Mouse (Mus musculus): ENCODE results near the gene Glt8d2. TPM values are rescaled to one million over a fixed set of nuclear protein-coding genes. Genes with fewer than 3 reads are reported as not detected.

Gene Glt8d2
- polyA plus RNA-seq, 1 experiment from 2014 or later: 1.9 TPM

DNA sequence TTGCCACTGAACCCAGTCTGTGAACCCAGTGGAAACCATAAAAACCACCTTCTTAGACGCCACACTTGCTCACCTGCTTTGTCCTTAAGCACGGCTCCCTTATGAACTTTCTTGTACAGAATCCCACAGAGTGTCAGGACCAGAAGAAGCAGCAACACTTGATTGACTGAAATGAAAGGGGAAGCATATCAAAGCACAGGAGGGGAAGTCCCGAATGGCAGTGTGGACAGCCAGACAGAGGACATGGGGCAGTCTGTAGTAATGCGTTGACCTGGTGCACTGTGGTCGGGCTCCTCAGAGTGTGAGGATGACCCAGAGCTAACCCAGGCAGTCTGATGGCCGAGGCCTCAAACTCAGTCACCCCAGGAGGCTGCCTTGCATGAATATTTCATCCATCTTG, 20.2 kb downstream of the Glt8d2 start:
- Histone ChIP-seq H3K9ac (no peak overlapping the region), H3K9me3 (no peaks in the 10 kb centered on the region), H3K4me1 (peaks cover 5% of the 10 kb centered on the region), H3K27ac (replicated peaks) (no peak overlapping the region), H3K4me3 (no peak overlapping the region), H3K36me3 (no peaks in the 10 kb centered on the region), H3K4me2 (no peak overlapping the region), H3K27me3 (replicated peaks) (no peaks in the 10 kb centered on the region)
- no peak for ATAC-seq (ENCODE audit: extremely low read depth, insufficient number of reproducible peaks, low FRiP score, low TSS enrichment)
- 69% methylated on average over 6 of the region's 6 CpGs for WGBS

DNA sequence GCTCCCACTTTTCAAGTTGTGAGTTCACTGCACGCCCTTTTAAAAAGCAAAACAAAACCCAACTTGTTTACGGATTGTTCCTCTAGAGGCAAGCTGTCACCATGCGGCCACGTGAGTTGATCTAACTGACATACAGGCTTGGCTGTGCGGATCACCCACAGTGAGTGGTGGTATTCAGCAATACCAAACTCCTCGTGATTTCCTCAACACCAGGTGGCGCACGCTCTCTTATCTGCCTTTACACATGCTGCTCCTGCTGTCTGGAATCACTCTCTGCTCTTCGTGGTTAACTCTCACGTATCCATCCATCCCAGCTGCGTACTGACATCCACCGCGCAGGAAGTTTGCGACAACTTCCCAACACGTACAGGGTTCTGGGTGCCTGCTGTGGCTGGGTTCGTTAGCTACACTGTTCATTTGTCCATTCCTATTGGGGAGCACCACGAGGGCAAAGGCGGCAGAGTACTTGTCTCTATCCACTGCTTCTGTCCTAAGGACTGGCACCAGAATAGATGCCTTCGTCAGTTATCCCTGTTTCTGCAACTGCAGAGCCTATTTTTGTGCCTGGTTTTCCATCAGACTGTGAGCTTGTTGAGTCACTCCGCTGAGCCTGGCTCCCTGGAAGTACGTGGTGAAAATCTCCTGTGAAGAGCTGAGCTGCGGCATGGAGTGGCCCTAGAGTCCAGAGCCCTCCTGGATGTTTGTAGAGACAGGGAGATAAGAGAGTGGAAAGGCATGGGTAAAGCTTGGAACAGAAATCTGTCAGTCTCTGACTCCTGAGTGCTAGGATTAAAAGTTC, 23.8 kb downstream of the Glt8d2 start:
- H3K4me2 ChIP-seq: peak overlapping the region; percentile 70
- 11% methylated on average over 22 of the region's 22 CpGs for WGBS
- H3K4me1 ChIP-seq: peaks cover 5% of the 10 kb centered on the region
- H3K4me3 ChIP-seq: peak overlapping the region; percentile 40
- peak overlapping the region; percentile 74 for H3K9ac ChIP-seq
- H3K36me3 ChIP-seq: no peaks in the 10 kb centered on the region
- H3K27me3 ChIP-seq (replicated peaks): no peaks in the 10 kb centered on the region
- no peak overlapping the region; the same call in 1 of the 2 replicates for H3K27ac ChIP-seq (replicated peaks)
- no peaks in the 10 kb centered on the region for H3K9me3 ChIP-seq
- peak; percentile 31; the same call in 1 of the 2 replicates for ATAC-seq (ENCODE audit: extremely low read depth, insufficient number of reproducible peaks, low FRiP score, low TSS enrichment)

DNA sequence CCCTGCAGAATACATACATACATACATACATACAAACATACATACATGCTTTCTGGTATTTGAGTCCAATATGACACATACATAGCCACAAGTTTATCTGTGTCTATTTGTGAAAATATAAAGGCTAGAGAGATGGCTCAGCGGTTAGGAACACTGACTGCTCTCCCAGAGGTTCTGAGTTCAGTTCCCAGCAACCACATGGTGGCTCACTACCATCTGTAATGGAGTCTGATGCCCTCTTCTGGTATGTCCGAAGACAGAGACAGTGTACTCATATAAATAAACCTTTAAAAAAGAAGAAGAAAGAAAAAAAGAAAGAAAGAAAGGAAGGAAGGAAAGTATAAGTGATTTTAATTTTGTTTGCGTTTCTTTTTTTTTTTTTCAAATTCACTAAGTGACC, 24.5 kb downstream of the Glt8d2 start:
- Histone ChIP-seq H3K9me3 (no peaks in the 10 kb centered on the region), H3K4me3 (no peak overlapping the region), H3K27ac (replicated peaks) (no peak overlapping the region), H3K4me2 (peak overlapping the region; percentile 70), H3K4me1 (peaks cover 5% of the 10 kb centered on the region), H3K27me3 (replicated peaks) (no peaks in the 10 kb centered on the region), H3K9ac (no peak overlapping the region), H3K36me3 (no peaks in the 10 kb centered on the region)
- ATAC-seq (ENCODE audit: extremely low read depth, insufficient number of reproducible peaks, low FRiP score, low TSS enrichment): no peak
- 52% methylated on average over 3 of the region's 3 CpGs for WGBS

DNA sequence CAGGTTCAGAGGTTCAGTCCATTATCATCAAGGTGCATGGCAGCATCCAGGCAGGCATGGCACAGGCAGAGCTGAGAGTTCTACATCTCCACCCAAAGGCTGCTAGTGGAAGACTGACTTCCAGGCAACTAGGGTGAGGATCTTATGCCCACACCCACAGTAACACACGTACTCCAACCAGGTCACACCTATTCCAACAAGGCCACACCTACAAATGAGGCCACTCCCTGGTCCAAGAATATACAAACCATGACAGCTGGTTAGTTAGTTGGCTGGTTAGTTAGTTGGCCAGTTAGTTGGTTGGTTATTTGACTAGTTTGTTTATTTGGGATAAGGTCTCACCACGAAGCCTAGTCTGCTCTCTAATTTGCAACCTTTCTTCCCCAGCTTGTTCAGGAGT, 27.2 kb downstream of the Glt8d2 start:
- no peaks in the 10 kb centered on the region for H3K27me3 ChIP-seq (replicated peaks)
- H3K4me3 ChIP-seq: no peak overlapping the region
- no peak overlapping the region for H3K27ac ChIP-seq (replicated peaks)
- ATAC-seq (ENCODE audit: extremely low read depth, insufficient number of reproducible peaks, low FRiP score, low TSS enrichment): no peak
- 79% methylated on average over 2 of the region's 2 CpGs for WGBS
- H3K4me1 ChIP-seq: peaks cover 5% of the 10 kb centered on the region
- no peak overlapping the region for H3K4me2 ChIP-seq
- no peaks in the 10 kb centered on the region for H3K36me3 ChIP-seq
- H3K9ac ChIP-seq: no peak overlapping the region
- no peaks in the 10 kb centered on the region for H3K9me3 ChIP-seq

DNA sequence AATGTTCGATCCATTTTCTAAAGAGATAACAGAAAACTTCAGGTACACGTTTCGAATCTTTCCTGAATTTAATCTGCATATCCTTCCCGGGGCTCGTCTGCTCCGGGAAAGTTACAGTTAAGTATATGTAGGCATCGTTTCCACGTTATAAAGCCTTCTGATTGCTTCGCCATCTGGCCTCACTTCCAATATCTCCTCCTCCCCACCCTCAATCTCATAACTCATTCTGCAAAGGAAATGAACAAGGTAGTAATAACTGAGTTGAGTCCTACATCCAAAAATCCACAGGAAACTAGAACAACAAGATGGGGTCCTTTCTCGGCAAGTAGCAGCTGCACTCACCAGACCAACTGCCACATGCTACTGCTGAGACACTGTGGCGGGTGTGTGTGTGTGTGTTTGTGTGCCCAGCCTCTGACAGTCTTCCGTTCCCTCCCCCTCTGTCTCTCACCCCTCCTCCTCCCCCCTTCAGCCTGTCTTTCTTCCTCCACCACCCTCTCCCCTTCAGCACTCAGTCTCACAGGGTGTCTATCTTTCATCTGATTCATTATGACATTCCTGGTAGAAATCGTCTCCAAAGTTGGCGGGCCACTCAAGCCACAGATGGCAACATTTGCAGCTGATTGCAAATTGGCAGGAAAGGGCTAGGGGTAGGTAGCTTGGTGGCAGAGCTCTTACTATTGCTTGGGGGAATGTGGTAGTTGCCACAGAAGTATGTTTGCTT, 28.0 kb downstream of the Glt8d2 start:
- Histone ChIP-seq H3K4me2 (no peak overlapping the region), H3K36me3 (no peaks in the 10 kb centered on the region), H3K27me3 (replicated peaks) (no peaks in the 10 kb centered on the region), H3K9ac (no peak overlapping the region), H3K9me3 (no peaks in the 10 kb centered on the region), H3K4me3 (no peak overlapping the region), H3K27ac (replicated peaks) (no peak overlapping the region), H3K4me1 (peaks cover 5% of the 10 kb centered on the region)
- ATAC-seq (ENCODE audit: extremely low read depth, insufficient number of reproducible peaks, low FRiP score, low TSS enrichment): no peak
- WGBS: 70% methylated on average over 14 of the region's 14 CpGs

DNA sequence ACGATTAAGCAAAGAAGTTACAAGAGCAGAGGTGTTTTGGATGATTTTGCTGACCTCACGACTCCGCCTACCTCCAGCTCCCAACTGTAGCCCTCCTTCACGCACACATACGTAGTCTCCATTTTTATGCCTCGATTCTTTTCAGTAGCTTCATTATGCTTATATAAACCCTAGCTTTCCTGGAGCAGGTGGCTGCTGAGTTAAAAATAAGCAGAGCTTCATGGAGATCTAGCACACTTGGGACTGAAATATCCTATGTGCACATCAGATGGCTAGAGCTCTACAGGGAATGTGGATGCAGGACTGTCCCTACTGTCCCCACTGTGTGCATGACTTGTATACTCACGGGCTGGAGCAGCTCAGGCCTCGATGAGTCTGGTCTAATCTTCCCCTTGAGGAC, 28.6 kb downstream of the Glt8d2 start:
- WGBS: 78% methylated on average over 8 of the region's 8 CpGs
- no peaks in the 10 kb centered on the region for H3K36me3 ChIP-seq
- no peak for ATAC-seq (ENCODE audit: extremely low read depth, insufficient number of reproducible peaks, low FRiP score, low TSS enrichment)
- H3K27ac ChIP-seq (replicated peaks): no peak overlapping the region
- no peak overlapping the region for H3K9ac ChIP-seq
- H3K4me1 ChIP-seq: peaks cover 3% of the 10 kb centered on the region
- H3K9me3 ChIP-seq: no peaks in the 10 kb centered on the region
- no peak overlapping the region for H3K4me2 ChIP-seq
- H3K27me3 ChIP-seq (replicated peaks): no peaks in the 10 kb centered on the region
- no peak overlapping the region for H3K4me3 ChIP-seq

DNA sequence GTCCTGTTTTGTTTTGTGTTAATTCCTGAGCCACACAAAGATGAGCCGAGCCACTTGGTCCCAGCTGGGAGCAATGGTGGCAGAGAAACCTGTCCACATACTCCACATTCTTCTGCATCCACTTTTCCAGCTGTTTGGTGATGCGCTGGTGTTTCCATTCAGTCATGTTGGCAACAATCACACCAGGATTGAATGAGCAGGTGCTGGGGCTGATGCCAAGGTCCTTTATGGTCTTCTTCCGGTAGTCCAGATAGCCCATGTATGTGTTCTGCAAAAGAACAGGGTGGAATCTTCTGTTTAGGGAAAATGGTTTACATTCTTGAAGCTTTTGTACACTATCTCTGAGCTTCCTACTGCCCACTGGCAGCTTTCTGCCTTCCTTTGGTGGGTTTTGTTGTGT, 35.9 kb downstream of the Glt8d2 start:
- WGBS: 78% methylated on average over 3 of the region's 3 CpGs
- Histone ChIP-seq H3K27me3 (replicated peaks) (no peaks in the 10 kb centered on the region), H3K4me3 (no peak overlapping the region), H3K9me3 (no peaks in the 10 kb centered on the region), H3K4me1 (no peaks in the 10 kb centered on the region), H3K4me2 (no peak overlapping the region), H3K36me3 (peaks cover 30% of the 10 kb centered on the region), H3K9ac (no peak overlapping the region), H3K27ac (replicated peaks) (no peak overlapping the region)
- no peak for ATAC-seq (ENCODE audit: extremely low read depth, insufficient number of reproducible peaks, low FRiP score, low TSS enrichment)

DNA sequence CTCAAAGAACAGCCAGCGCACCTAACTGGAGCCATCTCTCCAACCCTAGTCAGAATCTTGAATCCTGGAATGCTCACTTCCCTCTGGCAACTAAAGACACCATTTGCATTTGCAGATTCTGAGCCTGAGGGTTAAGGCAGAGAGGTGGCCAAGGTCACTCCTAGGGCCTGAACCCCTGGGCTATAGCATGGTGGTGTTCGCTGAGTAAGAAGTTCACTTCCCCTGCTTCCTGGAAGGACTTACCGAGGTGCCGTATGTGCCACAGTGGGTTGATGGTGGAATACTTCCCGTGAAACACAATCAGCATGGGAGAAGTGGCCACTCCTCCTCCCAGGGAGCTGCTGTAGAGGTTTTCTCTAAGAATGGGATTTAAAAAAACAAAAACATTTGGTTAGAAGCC, 37.8 kb downstream of the Glt8d2 start:
- H3K9ac ChIP-seq: no peak overlapping the region
- 69% methylated on average over 5 of the region's 5 CpGs for WGBS
- no peaks in the 10 kb centered on the region for H3K27me3 ChIP-seq (replicated peaks)
- no peak for ATAC-seq (ENCODE audit: extremely low read depth, insufficient number of reproducible peaks, low FRiP score, low TSS enrichment)
- H3K27ac ChIP-seq (replicated peaks): no peak overlapping the region
- no peak overlapping the region for H3K4me2 ChIP-seq
- H3K9me3 ChIP-seq: no peaks in the 10 kb centered on the region
- no peak overlapping the region for H3K4me3 ChIP-seq
- peaks cover 39% of the 10 kb centered on the region for H3K36me3 ChIP-seq
- H3K4me1 ChIP-seq: no peaks in the 10 kb centered on the region

DNA sequence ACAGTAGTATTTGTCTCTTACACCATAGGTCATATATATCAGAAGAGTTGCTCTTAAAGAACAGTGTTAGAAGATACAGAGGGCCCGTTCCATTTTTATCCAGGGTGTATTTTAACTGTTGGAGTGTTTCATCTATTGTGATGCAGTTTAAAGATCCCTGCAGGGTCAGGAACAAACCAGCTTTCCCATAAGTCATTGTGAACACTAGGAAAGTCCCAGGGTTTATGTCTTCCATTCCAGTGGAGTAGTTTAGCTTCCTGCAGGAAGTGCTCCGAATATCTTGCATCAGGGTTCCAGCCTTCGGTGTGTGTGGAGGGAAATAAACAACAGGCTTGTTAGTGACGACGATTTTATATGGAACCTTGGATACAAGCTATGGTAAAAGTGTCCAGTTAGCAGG, 39.2 kb downstream of the Glt8d2 start:
- Histone ChIP-seq H3K36me3 (peaks cover 52% of the 10 kb centered on the region), H3K9me3 (no peaks in the 10 kb centered on the region), H3K27me3 (replicated peaks) (no peaks in the 10 kb centered on the region), H3K4me2 (no peak overlapping the region), H3K4me3 (no peak overlapping the region), H3K9ac (no peak overlapping the region), H3K27ac (replicated peaks) (no peak overlapping the region), H3K4me1 (no peaks in the 10 kb centered on the region)
- WGBS: 86% methylated on average over 5 of the region's 5 CpGs
- ATAC-seq (ENCODE audit: extremely low read depth, insufficient number of reproducible peaks, low FRiP score, low TSS enrichment): no peak

DNA sequence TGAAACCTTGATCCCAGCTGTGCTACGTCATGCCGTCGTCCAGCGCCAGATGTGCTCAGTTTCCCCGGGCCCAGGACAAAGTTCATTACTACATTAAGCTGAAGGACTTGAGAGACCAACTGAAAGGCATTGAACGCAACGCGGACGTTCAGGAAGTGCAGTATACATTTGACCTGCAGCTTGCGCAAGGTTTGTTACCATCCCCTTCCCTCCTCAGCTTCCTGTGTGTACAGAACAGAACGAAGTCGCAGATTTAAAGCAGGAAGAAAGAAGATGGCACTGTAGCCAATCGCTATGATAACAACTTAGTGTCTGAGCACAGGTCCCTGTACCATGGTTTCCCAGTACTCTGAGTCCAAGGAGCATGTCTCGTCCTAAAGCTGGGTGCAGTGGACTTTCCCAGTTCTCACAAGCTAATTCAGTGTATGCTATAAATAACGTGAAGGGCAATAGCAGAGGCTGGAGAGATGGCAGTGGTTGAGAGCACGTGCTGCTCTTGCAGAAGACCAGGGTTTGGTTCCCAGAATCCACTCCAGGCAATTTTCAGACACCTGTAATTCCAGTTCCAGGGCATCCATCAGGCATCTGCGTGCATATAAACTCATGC, 43.1 kb downstream of the Glt8d2 start:
- no peaks in the 10 kb centered on the region for H3K4me1 ChIP-seq
- no peaks in the 10 kb centered on the region for H3K9me3 ChIP-seq
- H3K4me2 ChIP-seq: no peak overlapping the region
- H3K9ac ChIP-seq: no peak overlapping the region
- WGBS: 83% methylated on average over 17 of the region's 17 CpGs
- no peak overlapping the region for H3K4me3 ChIP-seq
- H3K27ac ChIP-seq (replicated peaks): no peak overlapping the region
- ATAC-seq (ENCODE audit: extremely low read depth, insufficient number of reproducible peaks, low FRiP score, low TSS enrichment): no peak
- H3K27me3 ChIP-seq (replicated peaks): no peaks in the 10 kb centered on the region
- H3K36me3 ChIP-seq: peaks cover 80% of the 10 kb centered on the region

DNA sequence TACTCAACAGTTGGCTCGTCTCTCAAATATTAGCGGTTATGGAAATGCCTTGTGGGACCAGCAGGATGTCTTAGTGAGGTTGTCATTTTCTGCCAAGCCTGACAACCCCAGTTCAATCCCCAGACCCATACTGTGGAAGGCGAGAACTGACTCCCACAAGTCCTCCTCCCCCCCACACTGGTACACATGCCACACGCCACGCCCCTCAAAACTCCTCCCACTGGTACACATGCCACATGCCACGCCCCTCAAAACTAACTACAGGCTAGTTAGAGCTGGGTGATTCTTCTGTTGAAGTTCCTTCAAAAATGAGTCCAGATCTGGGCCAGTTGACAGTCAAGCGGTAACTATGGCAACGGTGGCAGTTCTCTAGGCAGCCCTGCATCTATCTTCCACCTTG, 44.4 kb downstream of the Glt8d2 start:
- Histone ChIP-seq H3K27ac (replicated peaks) (no peak overlapping the region), H3K27me3 (replicated peaks) (no peaks in the 10 kb centered on the region), H3K36me3 (peaks cover 80% of the 10 kb centered on the region), H3K4me3 (no peak overlapping the region), H3K9ac (no peak overlapping the region), H3K9me3 (no peaks in the 10 kb centered on the region), H3K4me2 (no peak overlapping the region), H3K4me1 (no peaks in the 10 kb centered on the region)
- WGBS: 93% methylated on average over 8 of the region's 8 CpGs
- ATAC-seq (ENCODE audit: extremely low read depth, insufficient number of reproducible peaks, low FRiP score, low TSS enrichment): no peak
